Mouse (Mus musculus): ENCODE data around the gene Gnl1. TPM values are rescaled to one million over a fixed set of nuclear protein-coding genes. Genes with fewer than 3 reads are reported as not detected.

The Gnl1 gene
- total RNA-seq, 2 experiments from 2014 or later: 146 to 148 TPM

Small RNAs within 50 kb of the gene (microRNA-seq; reads per million reads assigned to microRNA genes)
- 634 to 684 reads per million in 2 experiments for gene Mir877

Other genes with a start within 250 kb of the Gnl1 start
- 1 to 10 TPM; 5.4 to 5.7 TPM for gene Ier3, start 158.2 kb upstream of the Gnl1 start, total RNA-seq (2021)
- gene Flot1, start 156.6 kb upstream of the Gnl1 start, total RNA-seq (2021): 100 to 1,000 TPM; 153 to 168 TPM
- 100 to 1,000 TPM; 771 to 797 TPM for gene Tubb5, start 141.5 kb upstream of the Gnl1 start, total RNA-seq (2021)
- 10 to 100 TPM; 10.7 to 14.6 TPM for gene Mdc1, start 138.3 kb upstream of the Gnl1 start, total RNA-seq (2021)
- 1 to 10 TPM; 5.1 TPM for gene Nrm, start 118.5 kb upstream of the Gnl1 start, total RNA-seq (2021)
- gene Ppp1r18, start 114.3 kb upstream of the Gnl1 start, total RNA-seq (2021): 10 to 100 TPM; 12.8 to 14.1 TPM
- gene Dhx16, start 100.0 kb upstream of the Gnl1 start, total RNA-seq (2021): 10 to 100 TPM; 30.1 to 32.1 TPM
- 10 to 100 TPM; 65.2 to 66.9 TPM for gene 2310061I04Rik, start 82.4 kb upstream of the Gnl1 start, total RNA-seq (2021)
- gene Atat1, start 69.8 kb upstream of the Gnl1 start, total RNA-seq (2021): 10 to 100 TPM; 64.6 to 69.9 TPM
- gene Mrps18b, start 63.5 kb upstream of the Gnl1 start, total RNA-seq (2021): 10 to 100 TPM; 40.0 to 41.7 TPM
- 10 to 100 TPM; 62.1 to 68.3 TPM for gene Ppp1r10, start 63.4 kb upstream of the Gnl1 start, total RNA-seq (2021)
- gene Abcf1, start 10.1 kb upstream of the Gnl1 start, total RNA-seq (2021): 10 to 100 TPM; 77.1 to 77.8 TPM
- gene Prr3, start 385 bp downstream of the Gnl1 start, total RNA-seq (2021): 10 to 100 TPM; 57.4 to 57.6 TPM
- gene H2-T24, start 40.7 kb downstream of the Gnl1 start, total RNA-seq (2021): 1 to 10 TPM; 1.0 to 1.1 TPM
- gene H2-T23, start 53.0 kb downstream of the Gnl1 start, total RNA-seq (2021): 1 to 10 TPM; 3.8 to 4.6 TPM
- 1 to 10 TPM; 4.3 to 6.7 TPM for gene H2-T22, start 62.9 kb downstream of the Gnl1 start, total RNA-seq (2021)
- not detected for gene Gm6034, start 63.1 kb downstream of the Gnl1 start, total RNA-seq (2021)
- under 1 TPM; 0.55 to 0.57 TPM for gene Gm11127, start 78.5 kb downstream of the Gnl1 start, total RNA-seq (2021)
- not detected for gene Gm19684, start 141.8 kb downstream of the Gnl1 start, total RNA-seq (2021)
- gene Gm7030, start 149.6 kb downstream of the Gnl1 start, total RNA-seq (2021): not detected
- not detected for gene Gm8909, start 188.7 kb downstream of the Gnl1 start, total RNA-seq (2021)
- gene H2-T3, start 210.4 kb downstream of the Gnl1 start, total RNA-seq (2021): not detected

Data from left cerebral cortex, postnatal 14 days (tissue).